In the genomic region with DNA sequence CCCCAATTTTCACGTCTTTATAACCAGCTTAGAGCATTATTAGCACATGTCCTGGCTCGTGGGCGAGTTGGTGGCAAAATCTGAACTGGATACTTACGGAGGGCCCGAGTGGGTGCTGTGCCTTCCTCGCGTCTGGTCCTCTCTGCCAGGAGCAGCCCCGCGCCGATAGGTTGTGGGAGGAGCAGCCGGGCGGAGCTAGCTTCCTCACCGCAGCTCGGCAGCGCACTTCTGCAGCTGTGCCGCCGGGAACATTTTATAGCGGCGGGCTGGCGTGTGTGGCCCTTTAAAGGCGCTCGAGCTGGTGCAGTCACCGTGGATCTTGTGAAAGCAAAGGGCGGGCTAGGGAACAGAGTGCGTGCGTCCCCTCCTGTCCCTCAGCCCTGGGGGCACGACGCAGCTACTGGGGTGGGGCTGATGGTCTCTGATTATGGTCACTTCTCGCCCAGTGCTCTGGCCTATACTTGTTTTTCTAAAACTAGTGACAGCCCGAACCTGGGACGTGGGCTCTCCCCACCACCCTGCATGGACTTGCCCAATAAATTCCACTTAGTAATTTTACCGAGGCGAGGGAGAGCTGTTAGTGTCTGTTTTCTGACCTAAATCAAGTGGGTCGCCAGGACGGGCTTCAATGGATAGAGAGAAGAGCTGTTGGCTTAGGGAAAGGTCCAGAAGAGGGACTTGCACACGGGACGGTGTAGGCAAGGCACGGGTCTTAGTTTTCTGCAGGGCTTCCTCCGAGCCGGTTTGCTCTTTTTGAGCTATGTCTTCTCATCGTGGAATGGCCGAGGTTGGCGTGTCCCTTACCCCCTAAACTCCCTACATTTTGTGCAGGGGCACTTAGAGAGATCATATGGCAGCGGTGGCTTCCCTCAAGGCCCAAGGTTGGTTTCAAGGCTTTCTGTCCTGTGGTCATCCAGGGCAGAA, we compare ENCODE assay signal across 9 mouse cellular contexts. TPM values are rescaled to one million over a fixed set of nuclear protein-coding genes. Genes with fewer than 3 reads are reported as not detected.
DNase-seq lines count a peak whose midpoint lies in the region; ATAC-seq and TF ChIP-seq lines count a peak whose summit lies in the region.
"Had no signal": no experiment of that assay in that cellular context is flagged by ENCODE, and none has a peak within 500 bp of the region (broad histone marks: within the 10 kb centered on the region; RNA-seq: fewer than 3 reads in every experiment).

A gene (minus strand): TSS at position 245 of the 924 bp plus-strand sequence.

- TF ChIP-seq CTCF in G1E (IDR thresholded peaks at IDR 0.05; ENCODE audit: low read depth, low read length) = no peak

- no peaks in the 10 kb centered on the region for H3K4me1 ChIP-seq in G1E (ENCODE audit: insufficient read depth, low read depth, low read length)
- H3K4me1 ChIP-seq in hindbrain, embryonic 10.5 days (replicated peaks) = peaks cover 12% of the 10 kb centered on the region; the same call in 1 of the 2 replicates
- no peaks in the 10 kb centered on the region for H3K4me1 ChIP-seq in lung, embryonic 16.5 days (replicated peaks; ENCODE audit: control insufficient read depth, insufficient read depth, low read length)

- peak within 1 kb of the TSS; percentile 88 for H3K4me2 ChIP-seq in lung, embryonic 16.5 days (ENCODE audit: low read depth, low read length)

- H3K27ac ChIP-seq in hindbrain, embryonic 10.5 days = peak within 1 kb of the TSS; percentile 73
- no peak within 1 kb of the TSS for H3K27ac ChIP-seq in lung, embryonic 16.5 days (ENCODE audit: low read length)
- H3K27ac ChIP-seq: macrophage had no signal

- peaks cover 2% of the 10 kb centered on the region for H3K36me3 ChIP-seq in G1E (replicated peaks)
- no peaks in the 10 kb centered on the region for H3K36me3 ChIP-seq in hindbrain, embryonic 10.5 days
- no peaks in the 10 kb centered on the region for H3K36me3 ChIP-seq in lung, embryonic 16.5 days (ENCODE audit: control insufficient read depth, insufficient read depth, low read length)

- ATAC-seq in G1E (ENCODE audit: extremely low read depth, insufficient number of reproducible peaks, low FRiP score, poor library complexity, severe bottlenecking) = peak; percentile 40
- ATAC-seq in lung, embryonic 16.5 days (ENCODE audit: low read depth) = peak; percentile 90

- H3K9ac ChIP-seq in lung, embryonic 16.5 days (ENCODE audit: low read length) = peak within 1 kb of the TSS; percentile 52

- peak; percentile 14 for DNase-seq in G1E (ENCODE audit: low spot score)
- peak; percentile 57 for DNase-seq in cerebellum, adult 11-12 months
- peak; percentile 82 for DNase-seq in forelimb bud, embryonic 11.5 days (ENCODE audit: low read depth, low spot score)
- peak; percentile 80 for DNase-seq in hindbrain, embryonic 10.5 days (ENCODE audit: low spot score)
- peak; percentile 38 to 51 for DNase-seq in layer of hippocampus, postnatal 10 days (ENCODE audit: low spot score in 2 of 2)
- DNase-seq in retina, adult 2 months (ENCODE audit: low read depth, low spot score) = peak; percentile 38
- peak; percentile 24 for DNase-seq in urinary bladder, adult 2 months (ENCODE audit: low spot score)

- no peak within 1 kb of the TSS; the same call in 1 of the 2 replicates for H3K4me3 ChIP-seq in G1E (ENCODE audit: low read depth, low read length)
- H3K4me3 ChIP-seq in hindbrain, embryonic 10.5 days = peak within 1 kb of the TSS; percentile 60
- peak within 1 kb of the TSS; percentile 58 for H3K4me3 ChIP-seq in lung, embryonic 16.5 days (ENCODE audit: low read length)

- WGBS in hindbrain, embryonic 10.5 days = 20% methylated on average over 44 of the region's 44 CpGs
- WGBS in lung, embryonic 16.5 days = 16% methylated on average over 44 of the region's 44 CpGs

- H3K27me3 ChIP-seq in G1E (ENCODE audit: insufficient read depth, low read length) = peaks cover 48% of the 10 kb centered on the region
- peaks cover 81% of the 10 kb centered on the region for H3K27me3 ChIP-seq in hindbrain, embryonic 10.5 days (ENCODE audit: insufficient read depth, poor library complexity, severe bottlenecking)
- peaks cover 42% of the 10 kb centered on the region for H3K27me3 ChIP-seq in lung, embryonic 16.5 days (ENCODE audit: control insufficient read depth, insufficient read depth, low read depth, low read length)

- no peaks in the 10 kb centered on the region for H3K9me3 ChIP-seq in G1E (replicated peaks)
- H3K9me3 ChIP-seq in hindbrain, embryonic 10.5 days = no peaks in the 10 kb centered on the region; the same call in 1 of the 2 replicates
- peaks cover 3% of the 10 kb centered on the region; the same call in 1 of the 2 replicates for H3K9me3 ChIP-seq in lung, embryonic 16.5 days (ENCODE audit: control insufficient read depth, low read length)

RNA-seq across cellular contexts. Expression of the gene that starts here (rescaled TPM):
- not detected in 2 replicates for total RNA-seq in G1E (2014; fragmentation: Nextera tagmentation)
- total RNA-seq in G1E (2017) = 3.8 and 4.4 TPM in 2 replicates
- 1.6 and 1.7 TPM in 2 replicates for polyA plus RNA-seq in G1E (2012)
- polyA plus RNA-seq in hindbrain, embryonic 10.5 days (2016; fragmentation: Nextera tagmentation; extraction: Ambion mirVana) = 16.1 and 20.6 TPM in 2 replicates
- total RNA-seq in layer of hippocampus, postnatal 10 days (2021) = 1 to 10 TPM; 3.1 to 3.2 TPM
- polyA plus RNA-seq in lung, embryonic 16.5 days (2015; fragmentation: Nextera tagmentation; extraction: Ambion mirVana) = 17.8 and 18.8 TPM in 2 replicates
- polyA plus RNA-seq in urinary bladder, adult 2 months (2012; rRNA removed) = 0.45 and 0.46 TPM in 2 replicates
- polyA plus RNA-seq: macrophage had no signal

Comparison
In these comparisons a context has a peak if more than half of its experiments do, and no peak if none do; other contexts are left out.
1. Peak in DNase-seq in urinary bladder, adult 2 months; RNA of the gene not detected or under 1 TPM.
2. DNase-seq: peak in every context shown above with its lines; median percentile 82 in forelimb bud, embryonic 11.5 days; 80 in hindbrain, embryonic 10.5 days; 57 in cerebellum, adult 11-12 months; 44 in layer of hippocampus, postnatal 10 days; 38 in retina, adult 2 months; 24 in urinary bladder, adult 2 months; 14 in G1E.